Mouse (Mus musculus): Measurements from ENCODE around the gene Tbc1d5. TPM values are rescaled to one million over a fixed set of nuclear protein-coding genes. Genes with fewer than 3 reads are reported as not detected.

Tbc1d5 gene
- polyA plus RNA-seq, 1 experiment from 2014 or later, result 10.2 TPM

DNA sequence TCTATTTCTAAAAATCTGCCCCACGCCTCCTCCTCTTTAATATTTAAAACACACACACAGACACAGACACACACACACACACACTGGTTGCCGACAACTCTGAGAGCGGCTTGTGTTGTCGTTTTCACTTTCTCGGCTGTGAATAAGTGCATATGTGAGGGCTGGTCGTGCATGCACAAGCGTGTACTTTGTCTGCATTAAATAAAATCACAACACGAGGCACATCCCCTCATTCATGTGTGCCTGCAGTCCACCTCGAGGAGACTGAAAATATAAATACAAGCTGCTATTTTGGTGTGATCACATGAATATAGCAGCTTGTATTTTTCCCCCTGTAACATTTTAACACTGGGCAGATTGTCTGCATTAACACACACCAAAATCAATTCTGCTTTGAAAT is 224.8 kb downstream of the Tbc1d5 start:
- H3K27me3 ChIP-seq (ENCODE audit: control insufficient read depth, insufficient read depth, low read length), result no peaks in the 10 kb centered on the region
- no peak overlapping the region for H3K4me2 ChIP-seq (ENCODE audit: low read depth, low read length)
- peaks cover 4% of the 10 kb centered on the region; the same call in 1 of the 2 replicates for H3K36me3 ChIP-seq (ENCODE audit: control insufficient read depth, insufficient read depth)
- H3K4me1 ChIP-seq (ENCODE audit: control insufficient read depth, insufficient read depth, low read length), result no peaks in the 10 kb centered on the region
- H3K4me3 ChIP-seq (ENCODE audit: low read length), result no peak overlapping the region
- no peak for ATAC-seq (replicated peaks; ENCODE audit: extremely low read depth, insufficient read depth, low FRiP score)
- no peak overlapping the region for H3K9ac ChIP-seq (ENCODE audit: low read length)
- H3K9me3 ChIP-seq (replicated peaks; ENCODE audit: control insufficient read depth, low read length), result no peaks in the 10 kb centered on the region
- WGBS, result 85% methylated on average over 9 of the region's 9 CpGs
- no peak overlapping the region for H3K27ac ChIP-seq (ENCODE audit: low read length)

DNA sequence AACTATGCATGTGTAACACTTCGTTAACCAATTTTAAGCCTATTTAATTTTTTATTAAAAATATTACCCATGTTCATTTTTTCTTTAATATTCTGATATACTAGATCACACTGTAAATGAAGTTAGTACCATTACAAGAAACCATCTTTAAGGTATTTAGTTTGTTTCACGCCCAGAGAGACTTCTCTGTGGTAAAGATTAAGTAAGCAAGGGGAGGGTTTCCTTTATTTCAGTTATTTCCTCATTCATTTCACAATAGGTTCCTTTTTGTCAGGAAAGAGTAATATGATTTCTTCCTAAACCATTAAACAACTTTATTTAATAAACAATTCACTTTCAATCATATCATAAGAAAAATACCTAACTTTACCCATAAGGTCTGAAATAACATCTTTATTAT is 256.8 kb downstream of the Tbc1d5 start:
- Histone ChIP-seq H3K9ac (ENCODE audit: low read length) (no peak overlapping the region), H3K4me1 (ENCODE audit: control insufficient read depth, insufficient read depth, low read length) (no peaks in the 10 kb centered on the region), H3K36me3 (ENCODE audit: control insufficient read depth, insufficient read depth) (no peaks in the 10 kb centered on the region), H3K4me2 (ENCODE audit: low read depth, low read length) (no peak overlapping the region), H3K27ac (ENCODE audit: low read length) (no peak overlapping the region), H3K4me3 (ENCODE audit: low read length) (no peak overlapping the region), H3K27me3 (ENCODE audit: control insufficient read depth, insufficient read depth, low read length) (no peaks in the 10 kb centered on the region), H3K9me3 (replicated peaks; ENCODE audit: control insufficient read depth, low read length) (no peaks in the 10 kb centered on the region)
- 90% methylated on average over 2 of the region's 2 CpGs for WGBS
- ATAC-seq (replicated peaks; ENCODE audit: extremely low read depth, insufficient read depth, low FRiP score), result no peak

DNA sequence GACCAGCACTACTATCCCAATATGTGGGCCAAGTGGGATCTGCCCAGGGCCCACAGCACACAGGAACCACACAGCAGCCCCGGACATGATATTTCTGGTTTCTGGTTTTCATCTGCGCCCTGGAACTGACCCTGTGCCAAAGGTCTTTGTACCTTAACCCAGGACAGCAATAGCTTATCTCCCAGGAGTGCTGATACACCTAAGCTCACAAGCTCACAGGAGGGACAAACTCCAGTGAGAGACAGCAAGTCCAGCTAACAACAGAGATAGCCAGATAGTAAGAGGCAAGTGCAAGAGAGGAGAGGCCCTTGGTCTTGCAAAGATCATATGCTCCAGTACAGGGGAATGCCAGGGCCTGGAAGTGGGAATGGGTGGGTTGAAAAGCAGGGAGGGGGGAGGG is 263.9 kb downstream of the Tbc1d5 start:
- WGBS, result 85% methylated on average over 2 of the region's 2 CpGs
- H3K36me3 ChIP-seq (ENCODE audit: control insufficient read depth, insufficient read depth), result peaks cover 4% of the 10 kb centered on the region; the same call in 1 of the 2 replicates
- no peaks in the 10 kb centered on the region for H3K4me1 ChIP-seq (ENCODE audit: control insufficient read depth, insufficient read depth, low read length)

DNA sequence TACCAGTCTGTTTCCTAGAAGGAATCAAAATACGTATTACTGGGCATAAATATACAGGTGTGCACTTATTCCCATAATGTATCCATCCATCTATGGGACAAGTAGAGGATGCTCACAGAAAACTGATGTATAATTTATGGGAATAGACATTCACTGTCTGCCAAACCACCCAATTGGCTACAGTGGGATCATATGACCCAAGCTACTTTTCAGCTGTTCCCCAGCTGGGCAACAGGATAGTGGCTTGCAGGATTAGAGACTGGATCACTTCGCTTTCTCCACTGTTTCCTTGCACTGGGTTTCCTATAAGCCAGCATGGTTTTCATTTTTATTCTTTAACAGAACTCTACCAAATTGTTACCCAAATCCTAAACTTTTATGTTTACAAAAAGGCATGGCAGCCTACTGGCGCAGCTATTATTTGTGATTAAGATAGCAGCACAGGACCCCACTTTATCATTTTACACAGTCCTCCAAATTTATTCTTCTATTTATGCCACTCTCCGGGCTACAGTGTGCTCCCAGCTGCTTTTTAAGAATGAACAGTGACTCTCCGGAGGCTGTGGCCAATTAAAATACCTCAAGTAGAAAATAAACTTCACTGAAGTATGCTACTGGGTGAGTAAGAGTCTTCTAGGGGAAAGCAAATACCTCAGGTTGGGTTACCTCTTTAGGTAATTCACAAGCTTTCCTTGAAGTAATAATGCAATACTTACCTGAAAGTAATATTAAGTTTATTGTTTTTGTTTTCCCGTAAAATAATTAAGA is 270.4 kb downstream of the Tbc1d5 start:
- ATAC-seq (replicated peaks; ENCODE audit: extremely low read depth, insufficient read depth, low FRiP score), result no peak
- Histone ChIP-seq H3K4me3 (ENCODE audit: low read length) (no peak overlapping the region), H3K4me2 (ENCODE audit: low read depth, low read length) (no peak overlapping the region), H3K9ac (ENCODE audit: low read length) (no peak overlapping the region), H3K36me3 (ENCODE audit: control insufficient read depth, insufficient read depth) (no peaks in the 10 kb centered on the region), H3K9me3 (replicated peaks; ENCODE audit: control insufficient read depth, low read length) (no peaks in the 10 kb centered on the region), H3K4me1 (ENCODE audit: control insufficient read depth, insufficient read depth, low read length) (no peaks in the 10 kb centered on the region), H3K27me3 (ENCODE audit: control insufficient read depth, insufficient read depth, low read length) (no peaks in the 10 kb centered on the region), H3K27ac (ENCODE audit: low read length) (no peak overlapping the region)
- WGBS, result 65% methylated on average over 6 of the region's 6 CpGs

More for the DNA sequence above, 263.9 kb downstream of the Tbc1d5 start:
- Histone ChIP-seq H3K4me2 (ENCODE audit: low read depth, low read length) (no peak overlapping the region), H3K27ac (ENCODE audit: low read length) (no peak overlapping the region), H3K9ac (ENCODE audit: low read length) (no peak overlapping the region), H3K9me3 (replicated peaks; ENCODE audit: control insufficient read depth, low read length) (no peaks in the 10 kb centered on the region), H3K27me3 (ENCODE audit: control insufficient read depth, insufficient read depth, low read length) (no peaks in the 10 kb centered on the region), H3K4me3 (ENCODE audit: low read length) (no peak overlapping the region)
- ATAC-seq (replicated peaks; ENCODE audit: extremely low read depth, insufficient read depth, low FRiP score), result no peak

DNA sequence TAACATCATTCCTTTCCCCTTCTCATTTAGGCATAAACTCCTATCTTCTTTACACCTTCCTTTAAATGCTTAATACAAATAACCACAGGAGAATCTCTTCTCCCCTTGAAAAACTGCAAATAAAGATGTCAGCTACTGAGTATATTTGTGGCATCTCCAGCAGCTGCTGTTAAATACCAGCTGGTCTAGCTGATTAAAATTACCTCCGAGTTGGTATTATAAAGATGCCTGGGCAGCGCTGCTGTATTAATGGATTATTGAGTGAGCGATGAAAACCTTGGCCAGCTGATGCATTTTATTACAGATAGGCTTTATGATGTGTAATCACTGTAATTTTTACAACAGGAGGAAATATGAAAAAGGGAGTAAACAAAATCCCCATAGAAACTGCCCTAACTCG is 271.0 kb downstream of the Tbc1d5 start:
- no peak overlapping the region for H3K4me2 ChIP-seq (ENCODE audit: low read depth, low read length)
- no peaks in the 10 kb centered on the region for H3K36me3 ChIP-seq (ENCODE audit: control insufficient read depth, insufficient read depth)
- H3K27ac ChIP-seq (ENCODE audit: low read length), result no peak overlapping the region
- 90% methylated on average over 4 of the region's 4 CpGs for WGBS
- H3K4me1 ChIP-seq (ENCODE audit: control insufficient read depth, insufficient read depth, low read length), result no peaks in the 10 kb centered on the region
- ATAC-seq (replicated peaks; ENCODE audit: extremely low read depth, insufficient read depth, low FRiP score), result no peak
- H3K27me3 ChIP-seq (ENCODE audit: control insufficient read depth, insufficient read depth, low read length), result no peaks in the 10 kb centered on the region
- H3K9ac ChIP-seq (ENCODE audit: low read length), result no peak overlapping the region
- H3K9me3 ChIP-seq (replicated peaks; ENCODE audit: control insufficient read depth, low read length), result no peaks in the 10 kb centered on the region
- H3K4me3 ChIP-seq (ENCODE audit: low read length), result no peak overlapping the region

DNA sequence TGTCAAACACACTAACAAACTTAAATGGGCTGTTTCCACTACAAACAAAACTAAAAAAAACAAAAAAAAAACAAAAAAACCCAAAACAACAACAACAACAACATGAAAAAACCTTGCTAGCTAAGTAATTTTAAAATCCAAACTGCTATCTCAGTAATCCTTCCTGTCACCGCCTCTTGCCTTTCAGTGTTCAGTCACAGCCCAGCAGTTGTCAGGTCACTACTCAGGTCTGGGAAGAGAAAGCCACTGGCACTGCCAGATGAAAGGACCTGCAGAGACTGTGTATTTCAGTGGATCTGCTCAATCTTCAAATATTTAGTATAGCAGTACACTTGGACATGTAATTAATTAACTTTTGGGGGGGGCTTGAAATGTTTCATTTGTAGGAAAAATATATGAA is 272.5 kb downstream of the Tbc1d5 start:
- H3K4me3 ChIP-seq (ENCODE audit: low read length), result no peak overlapping the region
- H3K4me2 ChIP-seq (ENCODE audit: low read depth, low read length), result no peak overlapping the region
- H3K4me1 ChIP-seq (ENCODE audit: control insufficient read depth, insufficient read depth, low read length), result no peaks in the 10 kb centered on the region
- H3K36me3 ChIP-seq (ENCODE audit: control insufficient read depth, insufficient read depth), result no peaks in the 10 kb centered on the region
- ATAC-seq (replicated peaks; ENCODE audit: extremely low read depth, insufficient read depth, low FRiP score), result no peak
- H3K9me3 ChIP-seq (replicated peaks; ENCODE audit: control insufficient read depth, low read length), result no peaks in the 10 kb centered on the region
- no peak overlapping the region for H3K27ac ChIP-seq (ENCODE audit: low read length)
- no peak overlapping the region for H3K9ac ChIP-seq (ENCODE audit: low read length)
- H3K27me3 ChIP-seq (ENCODE audit: control insufficient read depth, insufficient read depth, low read length), result no peaks in the 10 kb centered on the region
- WGBS, result 63% methylated on average over 1 of the region's 1 CpGs

DNA sequence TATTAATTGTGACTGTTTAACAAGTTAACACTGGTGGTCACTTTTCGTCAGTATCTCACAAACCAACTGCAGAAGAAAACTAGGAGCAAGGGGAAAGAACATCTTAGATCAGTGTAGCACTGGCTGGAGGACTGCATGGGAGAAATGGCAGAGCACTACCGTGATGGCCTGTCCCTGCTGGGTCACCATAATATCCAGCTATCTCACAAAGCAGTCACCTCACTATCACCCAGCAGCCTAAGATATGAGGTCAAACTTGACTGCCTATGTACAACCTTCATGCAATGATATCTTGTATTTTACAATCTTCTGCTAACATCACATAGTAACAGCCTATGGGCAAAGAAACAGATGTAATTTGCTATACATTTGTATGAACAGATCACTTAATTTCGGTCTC is 274.7 kb downstream of the Tbc1d5 start:
- H3K27ac ChIP-seq (ENCODE audit: low read length), result no peak overlapping the region
- H3K4me3 ChIP-seq (ENCODE audit: low read length), result no peak overlapping the region
- H3K36me3 ChIP-seq (ENCODE audit: control insufficient read depth, insufficient read depth), result no peaks in the 10 kb centered on the region
- no peak for ATAC-seq (replicated peaks; ENCODE audit: extremely low read depth, insufficient read depth, low FRiP score)
- no peaks in the 10 kb centered on the region for H3K27me3 ChIP-seq (ENCODE audit: control insufficient read depth, insufficient read depth, low read length)
- no peaks in the 10 kb centered on the region for H3K9me3 ChIP-seq (replicated peaks; ENCODE audit: control insufficient read depth, low read length)
- WGBS, result 86% methylated on average over 3 of the region's 3 CpGs
- H3K4me2 ChIP-seq (ENCODE audit: low read depth, low read length), result no peak overlapping the region
- no peak overlapping the region for H3K9ac ChIP-seq (ENCODE audit: low read length)
- no peaks in the 10 kb centered on the region for H3K4me1 ChIP-seq (ENCODE audit: control insufficient read depth, insufficient read depth, low read length)

DNA sequence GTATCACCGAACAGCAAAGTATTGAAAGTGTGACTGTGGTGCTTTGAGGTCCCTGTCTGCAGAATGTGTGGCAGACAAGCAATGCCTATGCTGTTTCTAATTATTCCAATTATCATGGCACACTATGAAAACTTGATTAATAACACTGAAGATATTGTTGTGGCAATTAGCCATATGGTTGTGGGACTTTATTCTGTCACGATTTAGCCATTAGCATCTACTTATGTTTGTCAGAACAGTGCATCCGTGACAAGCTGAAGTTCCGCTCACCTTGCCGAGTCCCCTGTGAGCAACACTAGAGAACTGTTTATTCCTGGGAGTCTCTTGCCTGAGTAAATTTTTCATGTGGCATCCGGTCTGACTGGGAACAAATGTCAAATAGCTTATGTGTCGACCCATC is 281.3 kb downstream of the Tbc1d5 start:
- Histone ChIP-seq H3K27ac (ENCODE audit: low read length) (no peak overlapping the region), H3K36me3 (ENCODE audit: control insufficient read depth, insufficient read depth) (no peaks in the 10 kb centered on the region), H3K9ac (ENCODE audit: low read length) (no peak overlapping the region), H3K27me3 (ENCODE audit: control insufficient read depth, insufficient read depth, low read length) (no peaks in the 10 kb centered on the region), H3K4me1 (ENCODE audit: control insufficient read depth, insufficient read depth, low read length) (no peaks in the 10 kb centered on the region), H3K4me2 (ENCODE audit: low read depth, low read length) (no peak overlapping the region), H3K4me3 (ENCODE audit: low read length) (no peak overlapping the region), H3K9me3 (replicated peaks; ENCODE audit: control insufficient read depth, low read length) (no peaks in the 10 kb centered on the region)
- ATAC-seq (replicated peaks; ENCODE audit: extremely low read depth, insufficient read depth, low FRiP score), result no peak
- WGBS, result 86% methylated on average over 7 of the region's 7 CpGs

DNA sequence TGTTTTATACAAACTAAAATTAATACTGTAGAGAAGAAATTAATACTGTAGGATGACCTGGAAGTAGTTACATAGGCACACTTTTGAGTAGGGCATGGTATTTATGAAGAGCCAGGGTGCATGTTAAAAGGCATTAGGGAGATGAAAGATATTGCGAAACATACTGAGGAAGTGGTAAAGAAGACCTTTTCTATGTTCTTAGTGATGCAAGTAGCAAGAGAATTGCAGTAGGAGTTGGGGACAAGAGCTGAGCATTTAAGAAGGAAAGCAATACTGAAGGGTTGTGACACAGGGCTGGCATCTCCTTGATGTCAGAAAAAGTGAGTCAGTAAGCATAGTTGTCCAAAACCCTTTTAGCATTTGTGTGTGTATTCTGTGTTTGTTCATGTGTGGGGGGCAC is 289.7 kb downstream of the Tbc1d5 start:
- H3K9me3 ChIP-seq (replicated peaks; ENCODE audit: control insufficient read depth, low read length), result no peaks in the 10 kb centered on the region
- H3K36me3 ChIP-seq (ENCODE audit: control insufficient read depth, insufficient read depth), result no peaks in the 10 kb centered on the region
- H3K27me3 ChIP-seq (ENCODE audit: control insufficient read depth, insufficient read depth, low read length), result no peaks in the 10 kb centered on the region
- no peak overlapping the region for H3K4me2 ChIP-seq (ENCODE audit: low read depth, low read length)
- no peak for ATAC-seq (replicated peaks; ENCODE audit: extremely low read depth, insufficient read depth, low FRiP score)
- H3K4me3 ChIP-seq (ENCODE audit: low read length), result no peak overlapping the region
- H3K4me1 ChIP-seq (ENCODE audit: control insufficient read depth, insufficient read depth, low read length), result no peaks in the 10 kb centered on the region
- no peak overlapping the region for H3K27ac ChIP-seq (ENCODE audit: low read length)
- WGBS, result 92% methylated on average over 1 of the region's 1 CpGs
- H3K9ac ChIP-seq (ENCODE audit: low read length), result no peak overlapping the region
